Mouse (Mus musculus) liver, embryonic 16.5 days (tissue): ENCODE results near the gene Tm9sf2. TPM values are rescaled to one million over a fixed set of nuclear protein-coding genes. Genes with fewer than 3 reads are reported as not detected.

Experiments
- ATAC-seq: fragments of 200-750 bp; cut with Nextera tagmentation; 2 replicates; pipeline ENCODE4 v1.8.0; 2017; ENCODE audit warnings: low read depth, mild to moderate bottlenecking, moderate number of reproducible peaks, moderate library complexity
- H3K27ac ChIP-seq: fragments of 300-500 bp; sonication (generic); 2 replicates; pipeline ENCODE4 v1.5.1; 2014; ENCODE audit warnings: mild to moderate bottlenecking, low read length
- H3K27me3 ChIP-seq: fragments of 300-500 bp; sonication (generic); 2 replicates; pipeline ENCODE4 v1.6.1; 2014; ENCODE audit warnings: low read depth, low read length, mixed read lengths; ENCODE audit not compliant: control insufficient read depth, insufficient read depth
- H3K36me3 ChIP-seq: fragments of 300-500 bp; sonication (generic); 2 replicates; pipeline ENCODE4 v1.6.1; 2014; ENCODE audit warnings: mild to moderate bottlenecking; ENCODE audit not compliant: control insufficient read depth, insufficient read depth
- H3K4me1 ChIP-seq: fragments of 300-500 bp; sonication (generic); 2 replicates; pipeline ENCODE4 v1.6.1; 2014; ENCODE audit warnings: low read depth, low read length, mixed read lengths; ENCODE audit not compliant: control insufficient read depth
- H3K4me2 ChIP-seq: fragments of 300-500 bp; sonication (generic); 2 replicates; pipeline ENCODE4 v1.6.1; 2014; ENCODE audit warnings: low read depth, low read length, mixed read lengths
- H3K4me3 ChIP-seq: fragments of 300-500 bp; sonication (generic); 2 replicates; pipeline ENCODE4 v1.5.1; 2014; ENCODE audit warnings: low read depth, mild to moderate bottlenecking, low read length
- H3K9ac ChIP-seq: fragments of 300-500 bp; sonication (generic); 2 replicates; pipeline ENCODE4 v1.6.1; 2014; ENCODE audit warnings: low read depth, low read length
- H3K9me3 ChIP-seq: fragments of 300-500 bp; sonication (generic); replicated peaks from 2 replicates; pipeline ENCODE4 v1.6.1; 2016; ENCODE audit warnings: low read length; ENCODE audit not compliant: control insufficient read depth
- WGBS: fragments of 180-500 bp; shearing (Covaris S2); extraction: QIAGEN DNeasy Blood & Tissue Kit; methylation state at CpG from one replicate; pipeline ENCODE4 v1.1.7; 2014; ENCODE audit not compliant: insufficient replicate concordance; 5-methylcytosine and 5-hydroxymethylcytosine counted together
- polyA plus RNA-seq: library from polyadenylated mRNA; unstranded; fragments of >200 nt; fragmentation: Nextera tagmentation; extraction: Ambion mirVana; gene quantifications from 2 replicates; pipeline ENCODE4 v1.2.1, GENCODE M21; 2015

Tm9sf2 gene
- polyA plus RNA-seq, 1 experiment from 2014 or later, result 78.3 TPM

GRCm38 (mm10) chr14:122145374-122145773, 38.5 kb downstream of the Tm9sf2 start:
- WGBS, result 23% methylated on average over 1 of the region's 1 CpGs

GRCm38 (mm10) chr14:122150616-122151015, 43.8 kb downstream of the Tm9sf2 start:
- H3K4me3 ChIP-seq, result no peak overlapping the region
- no peaks in the 10 kb centered on the region for H3K4me1 ChIP-seq
- H3K27me3 ChIP-seq, result no peaks in the 10 kb centered on the region
- no peaks in the 10 kb centered on the region for H3K9me3 ChIP-seq
- H3K9ac ChIP-seq, result no peak overlapping the region
- no peak overlapping the region for H3K4me2 ChIP-seq
- peaks cover 43% of the 10 kb centered on the region for H3K36me3 ChIP-seq
- 86% methylated on average over 5 of the region's 5 CpGs for WGBS
- no peak for ATAC-seq
- no peak overlapping the region for H3K27ac ChIP-seq

More at GRCm38 (mm10) chr14:122145374-122145773, 38.5 kb downstream of the Tm9sf2 start:
- Histone ChIP-seq H3K4me3 (no peak overlapping the region), H3K9me3 (no peaks in the 10 kb centered on the region), H3K27me3 (no peaks in the 10 kb centered on the region), H3K4me1 (no peaks in the 10 kb centered on the region; the same call in 1 of the 2 replicates), H3K36me3 (peaks cover 34% of the 10 kb centered on the region), H3K9ac (no peak overlapping the region), H3K27ac (no peak overlapping the region), H3K4me2 (no peak overlapping the region)
- ATAC-seq, result no peak

- Histone ChIP-seq H3K4me3 (no peak overlapping the region), H3K9ac (no peak overlapping the region), H3K27ac (no peak overlapping the region), H3K27me3 (no peaks in the 10 kb centered on the region), H3K4me1 (no peaks in the 10 kb centered on the region), H3K36me3 (peaks cover 24% of the 10 kb centered on the region), H3K9me3 (no peaks in the 10 kb centered on the region), H3K4me2 (no peak overlapping the region)
- no peak for ATAC-seq
- 74% methylated on average over 7 of the region's 7 CpGs for WGBS
These were observed 50.9 kb downstream of the Tm9sf2 start for GRCm38 (mm10) chr14:122157738-122158137.

- H3K4me1 ChIP-seq, result no peaks in the 10 kb centered on the region
- H3K27ac ChIP-seq, result no peak overlapping the region
- H3K4me3 ChIP-seq, result no peak overlapping the region
- no peak overlapping the region for H3K4me2 ChIP-seq
- no peak for ATAC-seq
- H3K9ac ChIP-seq, result no peak overlapping the region
- peaks cover 9% of the 10 kb centered on the region; the same call in 1 of the 2 replicates for H3K36me3 ChIP-seq
- WGBS, result 72% methylated on average over 1 of the region's 1 CpGs
- H3K27me3 ChIP-seq, result no peaks in the 10 kb centered on the region
- H3K9me3 ChIP-seq, result no peaks in the 10 kb centered on the region
These were observed 54.1 kb downstream of the Tm9sf2 start for GRCm38 (mm10) chr14:122160916-122161315.

GRCm38 (mm10) chr14:122168912-122169311, 62.1 kb downstream of the Tm9sf2 start:
- Histone ChIP-seq H3K36me3 (no peaks in the 10 kb centered on the region), H3K9ac (no peak overlapping the region), H3K4me1 (no peaks in the 10 kb centered on the region; the same call in 1 of the 2 replicates), H3K4me2 (no peak overlapping the region), H3K9me3 (no peaks in the 10 kb centered on the region), H3K27me3 (no peaks in the 10 kb centered on the region), H3K4me3 (no peak overlapping the region), H3K27ac (no peak overlapping the region)
- no peak for ATAC-seq
- 73% methylated on average over 7 of the region's 7 CpGs for WGBS

GRCm38 (mm10) chr14:122170202-122170781, 63.5 kb downstream of the Tm9sf2 start:
- Histone ChIP-seq H3K4me2 (no peak overlapping the region), H3K4me1 (no peaks in the 10 kb centered on the region; the same call in 1 of the 2 replicates), H3K36me3 (no peaks in the 10 kb centered on the region), H3K9ac (no peak overlapping the region), H3K4me3 (no peak overlapping the region), H3K27me3 (no peaks in the 10 kb centered on the region), H3K9me3 (no peaks in the 10 kb centered on the region), H3K27ac (no peak overlapping the region)
- no peak for ATAC-seq
- WGBS, result 64% methylated on average over 7 of the region's 7 CpGs

- H3K27ac ChIP-seq, result no peak overlapping the region
- no peak overlapping the region for H3K9ac ChIP-seq
- peak overlapping the region; percentile 39 for H3K4me2 ChIP-seq
- no peaks in the 10 kb centered on the region for H3K9me3 ChIP-seq
- peak; percentile 78 for ATAC-seq
- no peaks in the 10 kb centered on the region; the same call in 1 of the 2 replicates for H3K4me1 ChIP-seq
- H3K4me3 ChIP-seq, result no peak overlapping the region
- H3K36me3 ChIP-seq, result no peaks in the 10 kb centered on the region
- WGBS, result 57% methylated on average over 7 of the region's 7 CpGs
- no peaks in the 10 kb centered on the region for H3K27me3 ChIP-seq
These were observed 64.2 kb downstream of the Tm9sf2 start for GRCm38 (mm10) chr14:122171031-122171430.

- Histone ChIP-seq H3K4me2 (no peak overlapping the region), H3K27ac (no peak overlapping the region), H3K27me3 (no peaks in the 10 kb centered on the region), H3K36me3 (no peaks in the 10 kb centered on the region), H3K9me3 (no peaks in the 10 kb centered on the region), H3K4me1 (peaks cover 8% of the 10 kb centered on the region), H3K4me3 (no peak overlapping the region), H3K9ac (no peak overlapping the region)
- ATAC-seq, result no peak
- 62% methylated on average over 14 of the region's 14 CpGs for WGBS
These were observed 69.5 kb downstream of the Tm9sf2 start for GRCm38 (mm10) chr14:122176263-122176798.

- no peaks in the 10 kb centered on the region for H3K27me3 ChIP-seq
- H3K4me1 ChIP-seq, result peaks cover 27% of the 10 kb centered on the region
- H3K4me3 ChIP-seq, result no peak overlapping the region
- no peaks in the 10 kb centered on the region for H3K36me3 ChIP-seq
- no peaks in the 10 kb centered on the region for H3K9me3 ChIP-seq
- H3K4me2 ChIP-seq, result no peak overlapping the region
- H3K27ac ChIP-seq, result no peak overlapping the region
- no peak for ATAC-seq
- H3K9ac ChIP-seq, result no peak overlapping the region
- WGBS, result 52% methylated on average over 16 of the region's 16 CpGs
These were observed 72.4 kb downstream of the Tm9sf2 start for GRCm38 (mm10) chr14:122179262-122179661.
